Mouse (Mus musculus): ENCODE measurements at regions not wholly inside any gene's neighbourhood (a gene's known extent, or its start where the extent isn't known, plus 50 kb on each side); places are given as distances from the start of the nearest gene placed in this dataset.
A peak's percentile ranks its signal among the peaks of the same experiment; 100 is the strongest.

GRCm38 (mm10) chr6:102977122-102977521 lies 404.2 kb upstream of the Cntn3 start:
- DNase-seq (ENCODE audit: low read depth) = no peak

- no peak for DNase-seq (ENCODE audit: low read depth)
These were observed 450.4 kb upstream of the Cntn3 start for GRCm38 (mm10) chr6:103023326-103023725.

- DNase-seq (ENCODE audit: low read depth) = no peak
These were observed 451.1 kb upstream of the Cntn3 start for GRCm38 (mm10) chr6:103024006-103024405.

GRCm38 (mm10) chr6:103028150-103028549 lies 455.2 kb upstream of the Cntn3 start:
- no peak for DNase-seq (ENCODE audit: low read depth)

GRCm38 (mm10) chr6:103033418-103033817 lies 460.5 kb upstream of the Cntn3 start:
- no peak for DNase-seq (ENCODE audit: low read depth)

GRCm38 (mm10) chr6:103033919-103034318 lies 461.0 kb upstream of the Cntn3 start:
- DNase-seq (ENCODE audit: low read depth) = peak; percentile 1

GRCm38 (mm10) chr6:103060591-103060990 lies 449.8 kb upstream of the Chl1 start:
- no peak for DNase-seq (ENCODE audit: low read depth)

- DNase-seq (ENCODE audit: low read depth) = no peak
These were observed 404.2 kb upstream of the Chl1 start for GRCm38 (mm10) chr6:103106189-103106588.

GRCm38 (mm10) chr6:103119537-103119936 lies 390.8 kb upstream of the Chl1 start:
- no peak for DNase-seq (ENCODE audit: low read depth)

GRCm38 (mm10) chr6:103140851-103141250 lies 369.5 kb upstream of the Chl1 start:
- no peak for DNase-seq (ENCODE audit: low read depth)

- DNase-seq (ENCODE audit: low read depth) = no peak
These were observed 332.5 kb upstream of the Chl1 start for GRCm38 (mm10) chr6:103177851-103178250.

- no peak for DNase-seq (ENCODE audit: low read depth)
These were observed 327.0 kb upstream of the Chl1 start for GRCm38 (mm10) chr6:103183355-103183754.

- no peak for DNase-seq (ENCODE audit: low read depth)
These were observed 313.5 kb upstream of the Chl1 start for GRCm38 (mm10) chr6:103196838-103197237.

- DNase-seq (ENCODE audit: low read depth) = peak; percentile 34
These were observed 308.8 kb upstream of the Chl1 start for GRCm38 (mm10) chr6:103201605-103202004.

GRCm38 (mm10) chr6:103209202-103209601 lies 301.2 kb upstream of the Chl1 start:
- no peak for DNase-seq (ENCODE audit: low read depth)

GRCm38 (mm10) chr6:103213160-103213559 lies 297.2 kb upstream of the Chl1 start:
- DNase-seq (ENCODE audit: low read depth) = no peak

- DNase-seq (ENCODE audit: low read depth) = no peak
These were observed 273.5 kb upstream of the Chl1 start for GRCm38 (mm10) chr6:103236896-103237295.

GRCm38 (mm10) chr6:103268984-103269383 lies 241.4 kb upstream of the Chl1 start:
- DNase-seq (ENCODE audit: low read depth) = no peak

- no peak for DNase-seq (ENCODE audit: low read depth)
These were observed 238.2 kb upstream of the Chl1 start for GRCm38 (mm10) chr6:103272216-103272615.

- no peak for DNase-seq (ENCODE audit: low read depth)
These were observed 235.3 kb upstream of the Chl1 start for GRCm38 (mm10) chr6:103275071-103275470.

- DNase-seq (ENCODE audit: low read depth) = peak; percentile 33
These were observed 234.9 kb upstream of the Chl1 start for GRCm38 (mm10) chr6:103275476-103275875.

- DNase-seq (ENCODE audit: low read depth) = peak; percentile 42
These were observed 214.4 kb upstream of the Chl1 start for GRCm38 (mm10) chr6:103296015-103296414.

- peak; percentile 71 for DNase-seq (ENCODE audit: low read depth)
These were observed 203.8 kb upstream of the Chl1 start for GRCm38 (mm10) chr6:103306420-103307249.

GRCm38 (mm10) chr6:103307250-103307580 lies 203.2 kb upstream of the Chl1 start:
- no peak for DNase-seq (ENCODE audit: low read depth)
